Comparison of ENCODE assay signal across 30 mouse cellular contexts in genomic region chr14:12091730-12092129, GRCm38 (mm10).
"Had no signal": no experiment of that assay in that cellular context is flagged by ENCODE, and none has a peak within 500 bp of the region (broad histone marks: within the 10 kb centered on the region; RNA-seq: fewer than 3 reads in every experiment).

No protein-coding gene starts in this region.

- H3K9me3 ChIP-seq: limb, embryonic 10.5 days; limb, embryonic 12.5 days; limb, embryonic 13.5 days; limb, embryonic 15.5 days; liver, embryonic 12.5 days; liver, embryonic 13.5 days; liver, embryonic 15.5 days; lung, embryonic 15.5 days; megakaryocyte, embryonic 14.5 days; midbrain, embryonic 10.5 days; midbrain, embryonic 12.5 days; midbrain, embryonic 13.5 days had no signal

- DNase-seq: left cerebral cortex, postnatal 4 days; liver; liver, embryonic 13.5 days; liver, postnatal 0 days; lung, adult 18-20 months; lung, adult 2 months; lung, embryonic 14.5 days; lung, postnatal 10 days; lung, postnatal 14 days; lung, postnatal 36 days; lung, postnatal 4 days; midbrain, embryonic 14.5 days had no signal

- H3K4me2 ChIP-seq: limb, embryonic 12.5 days; limb, embryonic 13.5 days; limb, embryonic 15.5 days; liver, embryonic 11.5 days; liver, embryonic 12.5 days; liver, embryonic 13.5 days; liver, embryonic 15.5 days; lung, embryonic 14.5 days; lung, embryonic 15.5 days; midbrain, embryonic 12.5 days; midbrain, embryonic 13.5 days had no signal

- H3K27me3 ChIP-seq: limb, embryonic 12.5 days; limb, embryonic 13.5 days; limb, embryonic 15.5 days; liver, embryonic 12.5 days; liver, embryonic 13.5 days; liver, embryonic 15.5 days; lung, embryonic 15.5 days; midbrain, embryonic 12.5 days; midbrain, embryonic 13.5 days had no signal

- H3K9ac ChIP-seq: limb, embryonic 12.5 days; limb, embryonic 13.5 days; limb, embryonic 15.5 days; liver, embryonic 12.5 days; liver, embryonic 13.5 days; liver, embryonic 14.5 days; liver, embryonic 15.5 days; liver, postnatal 0 days; lung, embryonic 14.5 days; lung, embryonic 15.5 days; midbrain, embryonic 12.5 days; midbrain, embryonic 13.5 days had no signal

- ATAC-seq: liver, embryonic 12.5 days; liver, postnatal 0 days; lung, postnatal 0 days; midbrain, embryonic 13.5 days; midbrain, embryonic 16.5 days had no signal

- H3K4me3 ChIP-seq: left cerebral cortex, adult 2 months; limb, embryonic 10.5 days; limb, embryonic 12.5 days; limb, embryonic 13.5 days; limb, embryonic 15.5 days; liver, embryonic 12.5 days; liver, embryonic 13.5 days; liver, embryonic 15.5 days; lung, embryonic 15.5 days; megakaryocyte, embryonic 14.5 days; midbrain, embryonic 10.5 days; midbrain, embryonic 12.5 days; midbrain, embryonic 13.5 days; myocyte had no signal

- H3K27ac ChIP-seq: left cerebral cortex, adult 2 months; limb, embryonic 10.5 days; limb, embryonic 12.5 days; limb, embryonic 13.5 days; limb, embryonic 15.5 days; liver, embryonic 12.5 days; liver, embryonic 13.5 days; liver, embryonic 14.5 days; liver, embryonic 15.5 days; lung, embryonic 15.5 days; macrophage; midbrain, embryonic 10.5 days; midbrain, embryonic 12.5 days; midbrain, embryonic 13.5 days had no signal

- H3K4me1 ChIP-seq: limb, embryonic 15.5 days; liver, embryonic 12.5 days; liver, embryonic 13.5 days; liver, embryonic 15.5 days; midbrain, embryonic 13.5 days had no signal

- H3K36me3 ChIP-seq: limb, embryonic 10.5 days; limb, embryonic 12.5 days; limb, embryonic 13.5 days; limb, embryonic 15.5 days; liver, embryonic 12.5 days; liver, embryonic 13.5 days; liver, embryonic 15.5 days; lung, embryonic 15.5 days; midbrain, embryonic 10.5 days; midbrain, embryonic 12.5 days; midbrain, embryonic 13.5 days had no signal
